ENCODE assay signal across 8 mouse cellular contexts in the genomic region with DNA sequence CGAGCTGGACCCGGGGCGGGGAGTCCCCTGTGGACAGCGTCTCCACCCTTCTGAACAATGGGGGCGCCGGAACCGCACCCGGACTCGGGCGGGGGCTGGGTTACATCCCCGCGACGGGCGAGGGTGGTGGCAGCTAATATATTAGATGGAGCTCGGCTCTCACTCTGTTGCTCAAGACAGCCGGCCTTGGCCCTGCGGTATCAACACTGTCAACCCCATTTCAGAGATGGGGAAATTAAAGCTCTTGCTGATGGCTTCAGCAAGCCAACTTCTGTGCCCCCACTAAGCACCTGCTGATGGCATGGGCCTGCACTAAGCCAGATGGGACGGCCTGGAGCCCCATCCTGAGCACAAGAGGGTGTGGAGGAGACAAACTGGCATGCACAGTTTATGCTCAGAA. TPM values are rescaled to one million over a fixed set of nuclear protein-coding genes. Genes with fewer than 3 reads are reported as not detected.
A peak's percentile ranks its signal among the peaks of the same experiment; 100 is the strongest.
DNase-seq lines count a peak whose midpoint lies in the region; ATAC-seq and TF ChIP-seq lines count a peak whose summit lies in the region.

No protein-coding gene starts in this region.

- H3K27ac ChIP-seq in cerebellum, adult 2 months (ENCODE audit: insufficient read depth, low read length), result peak overlapping the region; percentile 88
- peak overlapping the region; percentile 99 for H3K27ac ChIP-seq in forebrain, embryonic 13.5 days
- peak overlapping the region; percentile 80 for H3K27ac ChIP-seq in liver, embryonic 15.5 days (replicated peaks)

- H3K4me1 ChIP-seq in cerebellum, adult 2 months (ENCODE audit: control insufficient read depth, insufficient read depth, low read length), result peaks cover 4% of the 10 kb centered on the region
- peaks cover 46% of the 10 kb centered on the region for H3K4me1 ChIP-seq in forebrain, embryonic 13.5 days
- H3K4me1 ChIP-seq in liver, embryonic 15.5 days (replicated peaks), result peaks cover 30% of the 10 kb centered on the region

- no peaks in the 10 kb centered on the region for H3K36me3 ChIP-seq in C2C12 (ENCODE audit: control insufficient read depth, insufficient read depth)
- no peaks in the 10 kb centered on the region for H3K36me3 ChIP-seq in forebrain, embryonic 13.5 days (ENCODE audit: poor library complexity, severe bottlenecking)
- H3K36me3 ChIP-seq in liver, embryonic 15.5 days (replicated peaks), result no peaks in the 10 kb centered on the region

- peak overlapping the region; percentile 71 for H3K4me3 ChIP-seq in cerebellum, adult 2 months (replicated peaks; ENCODE audit: insufficient read depth, low read depth, low read length)
- peak overlapping the region; percentile 56 for H3K4me3 ChIP-seq in C2C12 (ENCODE audit: insufficient read depth, poor library complexity, severe bottlenecking)
- peak overlapping the region; percentile 91 for H3K4me3 ChIP-seq in forebrain, embryonic 13.5 days
- peak overlapping the region; percentile 90 for H3K4me3 ChIP-seq in liver, embryonic 15.5 days (replicated peaks)

- H3K9ac ChIP-seq in forebrain, embryonic 13.5 days, result peak overlapping the region; percentile 98
- H3K9ac ChIP-seq in liver, embryonic 15.5 days, result peak overlapping the region; percentile 76

- no peak for DNase-seq in cerebellum, adult 2 months
- DNase-seq in cerebellum, postnatal 14 days, result no peak
- no peak for DNase-seq in retina, postnatal 1 day
- DNase-seq in gastrocnemius, postnatal 25 days, result no peak
- DNase-seq in ovary, postnatal 10 days (ENCODE audit: low spot score), result no peak

- TF ChIP-seq CTCF in cerebellum, adult 2 months (IDR thresholded peaks at IDR 0.05; ENCODE audit: borderline replicate concordance, insufficient read depth, low read depth, low read length), result no peak
- no peak for TF ChIP-seq CTCF in C2C12 (IDR thresholded peaks at IDR 0.05; ENCODE audit: control insufficient read depth, insufficient read depth, insufficient read length)

- 1% methylated on average over 18 of the region's 18 CpGs for WGBS in cerebellum, adult 2 months
- 0% methylated on average over 18 of the region's 18 CpGs for WGBS in forebrain, embryonic 13.5 days
- under 1% methylated on average over 18 of the region's 18 CpGs for WGBS in liver, embryonic 15.5 days (ENCODE audit: insufficient replicate concordance)

- no peaks in the 10 kb centered on the region for H3K27me3 ChIP-seq in cerebellum, adult 2 months (ENCODE audit: control insufficient read depth, insufficient read depth, low read length)
- H3K27me3 ChIP-seq in C2C12 (ENCODE audit: control insufficient read depth, insufficient read depth, insufficient read length), result no peaks in the 10 kb centered on the region
- no peaks in the 10 kb centered on the region; the same call in 1 of the 2 replicates for H3K27me3 ChIP-seq in forebrain, embryonic 13.5 days
- H3K27me3 ChIP-seq in liver, embryonic 15.5 days, result no peaks in the 10 kb centered on the region

- H3ac ChIP-seq in C2C12 (ENCODE audit: control insufficient read depth, insufficient read length, low read depth), result peak overlapping the region; percentile 89

- no peaks in the 10 kb centered on the region for H3K9me3 ChIP-seq in forebrain, embryonic 13.5 days (replicated peaks)
- no peaks in the 10 kb centered on the region for H3K9me3 ChIP-seq in liver, embryonic 15.5 days (replicated peaks)

- H3K4me2 ChIP-seq in forebrain, embryonic 13.5 days, result peak overlapping the region; percentile 76
- peak overlapping the region; percentile 98 for H3K4me2 ChIP-seq in liver, embryonic 15.5 days

- no peaks in the 10 kb centered on the region for H3K79me3 ChIP-seq in C2C12 (ENCODE audit: low read depth)

- no peaks in the 10 kb centered on the region for H3K79me2 ChIP-seq in C2C12 (ENCODE audit: control insufficient read depth, insufficient read depth)

- peak; percentile 46 for ATAC-seq in forebrain, embryonic 13.5 days
- ATAC-seq in liver, embryonic 15.5 days (ENCODE audit: insufficient read depth), result peak; percentile 41

- no peak for TF ChIP-seq POLR2A in cerebellum, adult 2 months (IDR thresholded peaks at IDR 0.05; ENCODE audit: borderline replicate concordance, insufficient read depth, low read length)

TF ChIP-seq in C2C12, 6 proteins besides CTCF, POLR2A, EP300 and RAD21:
- TF ChIP-seq MYOD1 (IDR thresholded peaks at IDR 0.05; ENCODE audit: control insufficient read depth, insufficient read length, low read depth) (no peak), MAX (IDR thresholded peaks at IDR 0.05) (no peak), CEBPB (IDR thresholded peaks at IDR 0.05; ENCODE audit: low read depth) (no peak), FOSL1 (IDR thresholded peaks at IDR 0.05; ENCODE audit: insufficient read depth, low read length, poor library complexity, severe bottlenecking) (no peak), MYOG (IDR thresholded peaks at IDR 0.05; ENCODE audit: control insufficient read depth, extremely low read depth, insufficient read length) (no peak)

RNA-seq across cellular contexts. Expression of gene Megf9, which starts 0.5 kb away (rescaled TPM):
- 31.9 and 33.5 TPM in 2 replicates for polyA plus RNA-seq in cerebellum, adult 2 months (2012; rRNA removed)
- polyA plus RNA-seq in C2C12 (2012; fragmentation: generic; extraction: Trizol), result 1.7 TPM
- polyA plus RNA-seq in forebrain, embryonic 13.5 days (2015; fragmentation: Nextera tagmentation; extraction: Ambion mirVana), result 28.2 and 29.0 TPM in 2 replicates
- polyA plus RNA-seq in liver, embryonic 15.5 days (2015; fragmentation: Nextera tagmentation; extraction: Ambion mirVana), result 4.4 and 4.7 TPM in 2 replicates
- total RNA-seq in gastrocnemius, postnatal 25 days (2021), result 1 to 10 TPM; 3.9 to 5.7 TPM
